Mouse (Mus musculus) liver, postnatal 0 days (tissue): Measurements from ENCODE around the gene Gm3402.
"Not testable (repeated sequence)": the region's sequence is repeated elsewhere in the genome, so short reads cannot be mapped to it uniquely, and the experiment has no call there.

Experiments
- CTCF ChIP-seq: sonication (generic); IDR thresholded peaks from 2 replicates; pipeline ENCODE4 v1.5.1; 2016; ENCODE audit warnings: antibody characterized with exemption, low read depth
- EP300 ChIP-seq: IDR thresholded peaks from 2 replicates; pipeline ENCODE4 v1.6.1; 2016; ENCODE audit warnings: antibody characterized with exemption, low read depth, mild to moderate bottlenecking

GRCm38 (mm10) chr5:146513823-146514222 lies at the start of gene Gm3402:
- TF ChIP-seq EP300, CTCF: not testable (repeated sequence)
